ENCODE assay signal across 8 mouse cellular contexts in the genomic region with DNA sequence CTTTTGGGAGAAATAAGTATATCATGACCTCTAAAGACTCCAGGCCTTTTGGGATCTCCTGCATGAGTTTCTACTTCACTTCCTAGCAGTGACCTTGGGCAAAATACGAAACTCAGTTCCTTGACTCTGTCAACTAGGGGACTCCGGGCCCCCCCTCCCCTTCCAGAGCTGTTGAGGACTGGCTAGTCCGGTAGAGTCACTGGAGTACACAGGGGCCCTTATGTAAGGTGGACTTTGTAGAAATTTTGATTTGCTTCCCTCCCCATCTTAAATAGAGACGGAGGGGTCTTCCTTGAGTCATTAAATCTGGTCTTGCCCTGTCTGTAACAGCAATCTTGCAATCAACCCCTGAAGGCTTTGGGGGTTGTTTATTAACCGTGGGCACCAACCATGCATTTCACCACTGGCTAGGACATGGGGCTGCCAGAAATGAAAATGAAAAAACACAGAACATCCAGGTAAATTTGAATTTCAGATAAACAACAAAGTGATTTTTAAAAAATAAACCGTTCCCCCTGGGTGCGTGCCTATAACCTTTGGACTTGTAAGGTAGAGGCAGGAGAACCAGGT. TPM values are rescaled to one million over a fixed set of nuclear protein-coding genes. Genes with fewer than 3 reads are reported as not detected.
DNase-seq lines count a peak whose midpoint lies in the region; ATAC-seq and TF ChIP-seq lines count a peak whose summit lies in the region.

No protein-coding gene starts in this region.

- H3K9me3 ChIP-seq in heart, embryonic 16.5 days (replicated peaks; ENCODE audit: control insufficient read depth, low read length) = no peaks in the 10 kb centered on the region
- H3K9me3 ChIP-seq in forebrain, embryonic 11.5 days (ENCODE audit: control insufficient read depth, low read length) = no peaks in the 10 kb centered on the region
- H3K9me3 ChIP-seq in midbrain, postnatal 0 days (ENCODE audit: low read length) = no peaks in the 10 kb centered on the region

- no peaks in the 10 kb centered on the region for H3K27me3 ChIP-seq in heart, embryonic 16.5 days (ENCODE audit: control insufficient read depth, insufficient read depth, low read length)
- H3K27me3 ChIP-seq in forebrain, embryonic 11.5 days (ENCODE audit: control insufficient read depth, insufficient read depth, low read length) = no peaks in the 10 kb centered on the region
- no peaks in the 10 kb centered on the region for H3K27me3 ChIP-seq in midbrain, postnatal 0 days (ENCODE audit: insufficient read depth, low read length)

- DNase-seq in heart, adult 8-10 months (ENCODE audit: low spot score) = no peak
- no peak for DNase-seq in forebrain, embryonic 11.5 days (ENCODE audit: low spot score)
- DNase-seq in kidney, postnatal 10 days = peak; percentile 72
- no peak for DNase-seq in midbrain, postnatal 0 days (ENCODE audit: low spot score)
- no peak for DNase-seq in left cerebral cortex, postnatal 14 days (ENCODE audit: low spot score in 2 of 2)
- no peak for DNase-seq in left cerebral cortex, adult 9 months (ENCODE audit: low spot score in 2 of 2)

- H3K4me1 ChIP-seq in heart, embryonic 16.5 days (ENCODE audit: control insufficient read depth, insufficient read depth, low read length) = peaks cover 33% of the 10 kb centered on the region
- peaks cover 12% of the 10 kb centered on the region; the same call in 1 of the 2 replicates for H3K4me1 ChIP-seq in forebrain, embryonic 11.5 days (replicated peaks; ENCODE audit: control insufficient read depth, insufficient read depth, low read length)
- H3K4me1 ChIP-seq in midbrain, postnatal 0 days (ENCODE audit: insufficient read depth, low read length) = peaks cover 11% of the 10 kb centered on the region

- ATAC-seq in heart, embryonic 16.5 days (replicated peaks; ENCODE audit: extremely low read depth, insufficient read depth, low FRiP score) = no peak
- ATAC-seq in forebrain, embryonic 11.5 days (replicated peaks; ENCODE audit: low FRiP score) = no peak
- no peak for ATAC-seq in midbrain, postnatal 0 days (ENCODE audit: low FRiP score)
- no peak for ATAC-seq in megakaryocyte-erythroid progenitor cell, adult 5-6 weeks (replicated peaks; ENCODE audit: low FRiP score, low TSS enrichment, poor library complexity, severe bottlenecking)

- H3K9ac ChIP-seq in heart, embryonic 16.5 days (ENCODE audit: low read length) = peak overlapping the region; percentile 98
- peak overlapping the region; percentile 99 for H3K9ac ChIP-seq in forebrain, embryonic 11.5 days (ENCODE audit: low read length)
- H3K9ac ChIP-seq in midbrain, postnatal 0 days (replicated peaks; ENCODE audit: low read length, poor library complexity, severe bottlenecking) = peak overlapping the region; percentile 88

- H3K4me2 ChIP-seq in heart, embryonic 16.5 days (ENCODE audit: low read depth, low read length) = peak overlapping the region; percentile 69
- H3K4me2 ChIP-seq in forebrain, embryonic 11.5 days (ENCODE audit: low read depth, low read length, severe bottlenecking) = peak overlapping the region; percentile 82
- H3K4me2 ChIP-seq in midbrain, postnatal 0 days (ENCODE audit: low read depth, low read length, poor library complexity, severe bottlenecking) = peak overlapping the region; percentile 78

- H3K4me3 ChIP-seq in heart, embryonic 16.5 days (ENCODE audit: low read length) = peak overlapping the region; percentile 89
- peak overlapping the region; percentile 93 for H3K4me3 ChIP-seq in forebrain, embryonic 11.5 days (ENCODE audit: low read depth, low read length)
- H3K4me3 ChIP-seq in midbrain, postnatal 0 days (ENCODE audit: low read depth, low read length) = peak overlapping the region; percentile 91

- intact Hi-C loops in left cerebral cortex, postnatal 14 days (cut with DNase I) = loop anchor here (1.0 to 10.0 kb wide), 2 partner anchors 21 to 92 kb away; partner anchors contain the start of gene Wdr66

- 65% methylated on average over 7 of the region's 7 CpGs for WGBS in heart, embryonic 16.5 days
- WGBS in forebrain, embryonic 11.5 days = 72% methylated on average over 7 of the region's 7 CpGs
- 58% methylated on average over 7 of the region's 7 CpGs for WGBS in midbrain, postnatal 0 days

- no peak for TF ChIP-seq CTCF in midbrain, postnatal 0 days (IDR thresholded peaks at IDR 0.05)

- H3K36me3 ChIP-seq in heart, embryonic 16.5 days (ENCODE audit: control insufficient read depth, insufficient read depth) = no peaks in the 10 kb centered on the region
- H3K36me3 ChIP-seq in forebrain, embryonic 11.5 days (ENCODE audit: control insufficient read depth, insufficient read depth, low read length) = no peaks in the 10 kb centered on the region
- no peaks in the 10 kb centered on the region for H3K36me3 ChIP-seq in midbrain, postnatal 0 days (ENCODE audit: insufficient read depth, low read length)

- peak overlapping the region; percentile 99 for H3K27ac ChIP-seq in heart, embryonic 16.5 days (ENCODE audit: low read length)
- peak overlapping the region; percentile 98; the same call in 1 of the 2 replicates for H3K27ac ChIP-seq in forebrain, embryonic 11.5 days (ENCODE audit: low read depth, low read length)
- H3K27ac ChIP-seq in midbrain, postnatal 0 days (ENCODE audit: low read depth, low read length) = peak overlapping the region; percentile 78

RNA-seq across cellular contexts. Expression of gene Bcl7a, which starts 3.2 kb away (rescaled TPM):
- polyA plus RNA-seq in heart, embryonic 16.5 days (2015; fragmentation: Nextera tagmentation; extraction: Ambion mirVana) = 14.8 and 15.5 TPM in 2 replicates
- 10 to 100 TPM in 1 of 4 experiments, 1 to 10 TPM in 3; 8.7 to 12.5 (median 9.4) TPM for total RNA-seq in heart, adult 8-10 months (2022)
- 57.1 and 61.7 TPM in 2 replicates for polyA plus RNA-seq in forebrain, embryonic 11.5 days (2014; fragmentation: Nextera tagmentation; extraction: Ambion mirVana)
- 33.5 and 40.7 TPM in 2 replicates for total RNA-seq in midbrain, postnatal 0 days (2014; rRNA removed)
- 21.4 and 21.6 TPM in 2 replicates for polyA plus RNA-seq in midbrain, postnatal 0 days (2015; fragmentation: Nextera tagmentation; extraction: Ambion mirVana)
- 10 to 100 TPM; 76.2 to 79.1 TPM for total RNA-seq in left cerebral cortex, postnatal 14 days (2021)
- total RNA-seq in megakaryocyte-erythroid progenitor cell, adult 5-6 weeks (2014; fragmentation: Nextera tagmentation) = 34.6 and 46.7 TPM in 2 replicates
- total RNA-seq in megakaryocyte-erythroid progenitor cell, adult 5-6 weeks (2017) = 18.7 and 26.4 TPM in 2 replicates

RNA-seq across cellular contexts. Expression of gene Mlxip, which starts 47.8 kb away (rescaled TPM):
- 12.3 and 12.4 TPM in 2 replicates for polyA plus RNA-seq in heart, embryonic 16.5 days (2015; fragmentation: Nextera tagmentation; extraction: Ambion mirVana)
- 10 to 100 TPM; 23.4 to 30.6 (median 27.3) TPM for total RNA-seq in heart, adult 8-10 months (2022)
- polyA plus RNA-seq in forebrain, embryonic 11.5 days (2014; fragmentation: Nextera tagmentation; extraction: Ambion mirVana) = 22.3 and 22.7 TPM in 2 replicates
- 16.6 and 17.9 TPM in 2 replicates for total RNA-seq in midbrain, postnatal 0 days (2014; rRNA removed)
- polyA plus RNA-seq in midbrain, postnatal 0 days (2015; fragmentation: Nextera tagmentation; extraction: Ambion mirVana) = 9.8 and 11.3 TPM in 2 replicates
- 10 to 100 TPM; 19.2 to 22.6 TPM for total RNA-seq in left cerebral cortex, postnatal 14 days (2021)
- total RNA-seq in megakaryocyte-erythroid progenitor cell, adult 5-6 weeks (2014; fragmentation: Nextera tagmentation) = 25.0 and 30.1 TPM in 2 replicates
- total RNA-seq in megakaryocyte-erythroid progenitor cell, adult 5-6 weeks (2017) = 5.1 and 7.9 TPM in 2 replicates
